Mouse (Mus musculus): ENCODE results near the gene Gramd1a. TPM values are rescaled to one million over a fixed set of nuclear protein-coding genes. Genes with fewer than 3 reads are reported as not detected.

Gramd1a gene
- total RNA-seq (2022), result 100 to 1,000 TPM; 103 to 108 (median 105) TPM

DNA sequence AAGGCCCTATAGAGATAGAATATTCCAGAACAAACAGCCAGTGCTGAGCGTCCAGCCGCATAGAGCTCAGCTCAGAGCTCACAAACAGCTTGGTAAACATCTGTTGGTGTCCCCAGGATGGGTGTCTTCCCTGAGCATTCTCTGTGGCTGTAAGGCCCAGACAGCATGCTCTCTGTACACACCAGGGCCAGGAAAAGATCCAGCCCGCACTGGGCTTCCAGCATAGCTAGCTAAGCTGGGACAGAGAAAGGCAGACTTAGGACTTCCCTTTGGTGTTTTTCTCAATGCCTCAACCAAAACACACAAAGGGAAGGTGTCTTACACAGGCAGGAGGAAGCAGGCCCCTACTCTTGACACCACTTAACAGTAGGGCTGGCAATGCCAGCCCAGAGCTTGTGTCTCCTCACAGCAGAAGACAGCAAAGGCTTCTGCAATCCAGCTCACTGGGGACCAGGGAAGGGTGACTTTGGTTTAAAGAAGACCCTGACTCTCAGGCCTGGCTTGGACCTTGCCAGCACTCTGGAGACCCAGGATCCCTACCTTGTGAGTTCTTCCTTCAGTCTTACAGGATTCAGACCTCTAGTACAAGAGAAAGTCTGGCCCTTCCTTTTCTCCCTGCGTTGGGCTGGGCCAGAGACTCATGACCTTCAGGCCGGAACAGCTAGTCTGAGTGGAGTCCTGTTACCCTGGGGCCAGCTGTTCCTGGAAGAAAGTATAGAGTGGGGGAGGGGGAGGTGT is at the start of gene Gramd1a:
TSS of gene Gramd1a (minus strand) at position 601 of the 738 bp plus-strand sequence.
- DNase-seq (ENCODE audit: low spot score in 2 of 2), result no peak

DNA sequence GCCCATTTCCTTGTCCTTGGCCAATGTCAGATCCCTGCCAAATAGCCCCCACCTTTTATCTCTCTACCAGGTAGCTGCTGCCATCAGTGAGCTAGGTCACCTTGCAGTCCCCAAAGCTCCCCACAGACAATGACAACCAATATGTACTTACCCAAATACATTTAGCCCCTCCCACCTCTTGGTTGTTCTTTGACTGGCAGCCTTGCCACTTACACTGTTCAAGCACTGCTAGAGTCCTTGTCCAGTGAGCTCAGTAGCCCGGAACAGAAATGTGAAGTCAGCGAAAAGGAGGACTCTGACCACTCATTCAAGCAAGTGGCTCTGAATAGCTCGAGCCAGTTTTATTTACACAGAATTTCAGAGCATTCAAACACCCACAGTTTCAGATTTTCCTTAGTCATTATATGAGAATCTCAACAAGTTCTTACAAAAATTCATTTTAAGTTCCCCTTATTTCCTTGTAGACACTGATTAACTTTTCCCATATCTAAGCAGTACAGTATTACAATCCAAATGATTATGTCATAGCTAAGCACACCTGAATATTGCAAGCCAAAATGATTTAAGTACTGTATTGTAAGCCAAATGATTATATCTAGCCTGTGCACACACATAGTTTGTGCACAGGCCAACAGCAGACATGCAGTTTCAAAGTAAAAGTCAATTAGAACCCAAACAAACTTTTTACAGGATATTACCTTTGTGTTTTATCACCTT is 40.1 kb upstream of the Gramd1a start:
- DNase-seq (ENCODE audit: low spot score in 2 of 2), result no peak

DNA sequence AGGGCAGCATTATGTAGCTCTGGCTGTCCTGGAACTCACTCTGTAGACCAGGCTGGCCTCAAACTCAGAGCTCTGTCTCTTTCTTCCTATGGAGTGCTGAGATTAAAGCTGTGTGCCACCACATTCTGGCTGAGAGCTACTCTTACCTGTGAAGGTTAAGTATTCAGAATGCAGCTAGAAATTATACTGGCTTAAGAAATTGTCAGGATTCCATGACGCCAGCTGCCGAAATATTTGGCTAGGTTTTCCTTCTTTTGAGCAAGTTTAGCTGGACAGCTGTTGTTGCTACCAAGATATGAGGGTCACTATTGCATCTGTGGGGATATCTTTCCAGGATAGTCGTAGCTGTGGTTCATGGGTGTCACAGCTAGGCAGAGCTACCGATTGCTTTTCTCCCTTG is 29.0 kb upstream of the Gramd1a start:
- no peak for DNase-seq (ENCODE audit: low spot score in 2 of 2)

DNA sequence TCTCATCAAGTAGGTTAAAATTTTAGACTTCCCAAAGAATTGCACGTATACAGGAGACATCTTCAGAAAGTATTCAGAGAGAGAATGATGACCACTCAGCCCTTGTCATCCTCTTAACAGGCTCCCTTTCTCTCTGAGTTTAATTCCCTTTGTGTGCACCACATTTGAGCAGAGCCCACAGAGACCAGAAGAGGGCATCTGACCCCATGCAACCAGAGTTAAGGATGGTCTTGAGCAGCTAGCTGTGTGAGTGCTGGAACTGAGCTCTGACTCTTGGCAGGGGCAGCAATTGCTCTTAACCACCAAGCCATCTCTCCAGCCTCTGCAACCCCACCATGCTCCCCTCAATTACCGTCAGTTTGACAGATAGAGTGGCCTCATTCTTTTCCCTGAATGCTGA is 27.2 kb upstream of the Gramd1a start:
- DNase-seq (ENCODE audit: low spot score in 2 of 2), result no peak

DNA sequence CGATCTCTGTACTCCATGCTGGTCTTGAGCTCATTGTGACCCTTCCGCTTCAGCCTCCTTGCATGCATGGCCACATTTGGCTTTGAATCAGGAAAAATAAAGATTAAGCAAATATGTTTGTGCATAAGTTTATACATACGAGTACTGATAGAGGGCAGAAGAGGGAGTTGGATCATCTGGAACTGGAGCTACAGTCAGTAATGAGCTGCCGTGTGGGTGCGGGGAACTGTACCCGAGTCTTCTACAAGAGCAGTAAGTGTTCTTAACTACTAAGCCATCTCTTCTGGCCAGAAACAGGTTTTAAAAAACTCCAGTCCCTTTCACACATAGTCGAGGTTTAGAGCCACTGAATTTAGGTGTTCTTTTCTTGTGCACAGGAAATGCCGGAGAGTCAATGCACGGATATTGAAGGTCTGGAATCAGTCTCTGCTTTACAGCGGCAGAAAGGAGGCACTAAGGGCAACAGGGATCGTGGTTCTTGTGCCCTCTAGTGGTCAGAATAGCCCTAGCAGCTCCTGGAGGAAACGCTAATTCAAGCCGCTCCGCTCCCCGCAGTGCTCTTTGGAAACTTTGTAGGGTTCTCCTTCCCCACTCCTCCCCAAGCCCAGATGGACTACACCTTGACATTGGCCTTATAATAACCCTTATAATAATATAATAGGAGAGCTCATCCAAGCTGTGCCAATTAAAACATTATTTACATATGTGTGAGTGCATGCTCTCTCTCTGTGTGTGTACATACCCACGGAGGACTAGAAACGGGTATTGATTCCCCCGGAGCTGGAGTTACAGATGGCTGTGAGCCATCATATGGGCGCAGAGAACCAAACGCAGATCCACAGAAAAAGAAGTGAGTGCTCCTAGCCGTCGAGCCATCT is 21.4 kb upstream of the Gramd1a start:
- peak in 1 of 2 experiments; percentile 49 for DNase-seq (ENCODE audit: low spot score in 2 of 2)

DNA sequence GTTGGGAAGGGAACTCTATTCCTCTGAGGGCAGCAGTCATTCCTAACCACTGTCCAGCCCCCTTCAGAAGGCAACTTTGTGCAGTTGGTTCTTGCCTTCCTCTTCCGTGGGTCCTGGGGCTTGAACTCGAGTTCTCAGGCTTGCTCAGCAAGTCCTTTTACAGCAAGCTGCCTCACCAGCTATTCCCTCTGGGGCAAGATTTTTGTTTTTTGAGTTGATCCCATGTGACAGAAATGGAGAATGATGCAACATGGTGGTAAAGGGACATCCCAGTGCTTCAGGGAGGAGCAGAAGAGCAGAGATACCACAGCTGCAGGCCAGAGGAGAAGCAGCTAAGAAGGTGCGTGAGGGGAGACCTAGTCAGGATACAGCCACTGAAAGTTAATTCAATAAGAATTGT is 19.4 kb upstream of the Gramd1a start:
- DNase-seq (ENCODE audit: low spot score in 2 of 2), result no peak

DNA sequence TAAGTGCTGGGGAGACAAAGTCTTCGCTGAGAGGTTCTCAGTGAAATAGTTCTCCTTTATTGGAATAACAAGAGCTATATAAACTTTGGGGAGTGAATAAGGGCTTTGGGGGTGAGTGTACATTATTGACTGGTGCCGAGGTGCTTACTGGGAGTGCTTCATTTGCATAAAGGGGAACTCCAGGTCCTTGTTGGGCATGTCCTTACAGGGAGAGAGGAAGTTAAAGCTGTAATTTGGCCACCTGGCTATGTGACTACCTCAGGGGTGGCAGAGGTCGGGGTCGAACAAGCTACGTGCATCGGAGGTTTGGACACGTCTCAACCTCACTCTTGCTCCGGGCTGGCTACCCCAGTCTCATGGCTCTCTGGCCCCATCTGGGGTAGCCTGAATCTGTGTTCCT is 18.8 kb upstream of the Gramd1a start:
- no peak for DNase-seq (ENCODE audit: low spot score in 2 of 2)

DNA sequence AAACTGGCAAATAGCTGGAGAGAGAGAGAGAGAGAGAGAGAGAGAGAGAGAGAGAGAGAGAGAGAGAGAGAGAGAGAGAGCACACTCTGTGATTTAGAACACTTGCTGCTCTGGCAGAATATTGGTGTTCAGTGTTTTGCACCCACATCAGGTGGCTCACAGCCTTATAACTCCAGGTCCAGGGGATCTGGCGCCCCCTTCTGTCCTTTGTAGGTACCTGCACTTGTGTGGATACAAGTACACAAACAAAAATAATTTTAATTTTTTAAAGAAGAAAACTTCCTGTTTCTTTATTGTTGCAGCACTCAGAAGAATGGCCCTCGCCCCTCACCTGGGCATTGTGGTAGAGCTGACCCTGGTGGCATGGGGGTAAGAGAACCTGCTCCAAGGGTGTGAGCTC is 16.5 kb upstream of the Gramd1a start:
- DNase-seq (ENCODE audit: low spot score in 2 of 2), result no peak

DNA sequence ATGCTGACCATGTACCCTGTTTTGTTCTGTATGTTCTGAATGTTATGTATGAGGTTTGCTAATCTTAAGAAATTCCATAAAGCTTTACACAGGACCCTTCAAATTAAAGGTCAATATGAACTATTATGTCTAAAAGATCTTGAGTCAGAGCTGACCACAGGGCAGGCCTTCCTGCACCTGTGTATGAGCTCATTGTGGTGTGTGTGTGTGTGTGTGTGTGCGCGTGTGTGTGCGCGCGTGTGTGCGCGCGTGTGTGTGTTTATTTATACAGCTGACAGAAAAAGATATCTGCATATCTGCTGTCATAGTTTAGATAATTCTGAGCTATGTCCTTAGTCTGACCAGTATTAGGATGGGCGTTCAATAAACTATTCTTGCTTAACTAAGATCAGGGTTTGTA is 14.8 kb upstream of the Gramd1a start:
- no peak for DNase-seq (ENCODE audit: low spot score in 2 of 2)

DNA sequence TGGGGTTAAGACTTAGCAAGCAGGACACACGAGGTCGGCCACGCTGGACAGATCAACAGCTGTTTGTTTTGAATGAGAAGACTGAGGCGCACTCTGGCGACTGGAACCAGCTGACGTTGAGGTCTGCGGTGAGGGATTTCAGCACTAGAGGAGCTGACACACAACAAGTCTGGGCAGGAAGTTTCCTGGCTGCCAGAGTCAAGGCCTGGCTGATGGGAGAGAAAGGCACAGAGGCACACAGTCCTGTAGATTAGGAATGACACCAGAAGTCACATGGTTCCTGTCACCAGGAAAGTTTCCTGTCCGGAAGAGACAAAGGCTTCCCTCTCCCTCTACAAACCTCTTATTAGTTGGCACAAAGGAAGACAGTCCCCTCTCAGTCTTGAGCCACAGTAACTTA is 12.7 kb upstream of the Gramd1a start:
- DNase-seq (ENCODE audit: low spot score in 2 of 2), result no peak

DNA sequence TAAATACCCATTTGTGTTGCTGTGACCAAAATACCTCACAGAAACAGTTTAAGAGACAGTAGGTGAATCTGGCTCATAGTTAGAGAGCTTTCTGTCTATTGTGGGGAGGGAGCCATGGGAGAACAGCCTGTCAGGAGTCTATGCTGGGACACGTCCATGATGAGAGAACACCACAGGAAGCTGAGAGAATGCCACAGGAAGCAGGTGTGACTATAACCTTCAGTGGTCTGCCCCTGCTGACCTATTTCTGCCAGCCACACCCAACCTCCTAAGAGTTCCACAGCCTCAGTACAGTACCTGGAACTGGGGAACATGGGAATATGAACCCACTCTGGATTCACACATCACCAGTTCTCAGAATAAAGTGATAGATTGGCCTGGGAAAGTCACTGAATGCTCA is 9.1 kb upstream of the Gramd1a start:
- no peak for DNase-seq (ENCODE audit: low spot score in 2 of 2)

DNA sequence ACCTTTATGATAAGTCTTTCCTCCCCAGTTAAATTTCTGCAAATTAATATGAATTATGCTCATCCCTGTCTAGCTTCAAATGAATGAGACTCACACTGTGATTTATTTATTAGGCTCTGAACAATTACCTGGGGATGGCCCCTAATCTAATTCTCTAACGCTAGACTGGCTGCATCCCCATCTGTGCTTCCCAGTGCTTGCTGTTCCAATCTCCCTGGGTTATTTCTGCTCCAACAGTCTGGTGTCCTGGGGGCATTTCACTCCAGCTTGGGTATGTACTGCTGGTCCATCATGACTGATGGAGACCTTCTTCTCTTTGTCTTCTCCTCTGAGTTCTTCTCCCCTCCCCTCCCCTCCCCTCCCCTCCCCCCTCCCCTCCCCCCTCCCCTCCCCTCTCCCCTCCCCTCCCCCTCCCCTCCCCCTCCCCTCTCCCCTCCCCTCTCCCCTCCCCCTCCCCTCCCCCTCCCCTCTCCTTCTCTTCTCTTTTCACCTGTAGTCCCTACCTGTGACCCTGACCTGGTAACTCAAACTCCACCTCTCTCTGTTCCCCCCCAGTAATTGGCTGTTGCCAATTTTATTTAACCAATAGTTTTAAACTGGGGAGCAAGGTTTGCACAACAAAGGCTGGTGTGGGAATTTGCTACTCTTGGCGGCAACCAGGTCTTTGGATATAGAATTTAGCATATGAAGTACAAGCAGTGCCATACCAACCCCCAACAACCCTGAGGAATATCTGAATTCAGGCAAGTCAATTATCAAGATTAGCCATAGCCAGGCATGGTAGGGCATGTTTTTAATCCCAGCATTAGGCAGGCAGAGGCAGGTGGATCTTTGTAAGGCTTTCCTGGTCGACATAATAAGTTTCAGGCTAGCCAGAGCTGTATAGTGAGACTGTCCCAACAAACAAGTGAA is 8.2 kb upstream of the Gramd1a start:
- no peak for DNase-seq (ENCODE audit: low spot score in 2 of 2)

DNA sequence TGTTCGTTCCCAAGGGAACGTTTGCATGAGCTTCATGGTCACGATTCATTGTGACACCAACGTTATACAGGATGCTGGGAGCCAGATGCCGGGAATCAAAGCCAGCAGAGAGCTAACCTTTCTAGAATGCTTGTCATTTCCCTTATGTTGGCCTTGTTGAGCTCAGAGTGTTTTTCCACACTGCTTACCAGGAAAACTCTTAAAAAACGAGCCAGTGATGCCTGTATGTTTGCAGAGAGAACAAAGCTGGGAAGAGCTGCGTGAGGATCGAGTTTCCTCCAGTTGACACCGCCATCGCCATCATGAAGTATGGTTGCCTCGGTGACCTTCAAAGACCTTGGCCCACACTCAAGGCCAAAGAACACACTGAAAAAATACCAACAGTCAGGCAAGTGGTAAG is 6.6 kb upstream of the Gramd1a start:
- no peak for DNase-seq (ENCODE audit: low spot score in 2 of 2)

DNA sequence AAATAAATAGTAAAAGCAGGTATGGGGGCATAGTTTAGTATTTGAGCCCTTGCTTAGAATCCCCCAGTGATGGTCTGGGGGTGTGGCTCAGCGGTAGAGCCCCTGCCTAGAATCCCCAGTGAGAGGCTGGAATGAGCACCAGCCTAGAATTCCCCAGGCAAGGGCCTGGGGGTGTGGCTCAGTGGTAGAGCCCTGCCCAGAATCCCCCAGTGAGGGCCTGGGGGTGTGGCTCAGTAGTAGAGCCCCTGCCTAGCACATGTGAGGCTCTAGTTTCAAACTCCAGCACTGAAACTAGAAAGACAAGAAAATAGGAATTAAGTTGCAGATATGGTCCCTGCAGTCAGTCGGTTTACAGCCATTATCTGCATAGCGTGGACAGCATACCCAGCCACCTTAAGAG is 6.1 kb upstream of the Gramd1a start:
- no peak for DNase-seq (ENCODE audit: low spot score in 2 of 2)

DNA sequence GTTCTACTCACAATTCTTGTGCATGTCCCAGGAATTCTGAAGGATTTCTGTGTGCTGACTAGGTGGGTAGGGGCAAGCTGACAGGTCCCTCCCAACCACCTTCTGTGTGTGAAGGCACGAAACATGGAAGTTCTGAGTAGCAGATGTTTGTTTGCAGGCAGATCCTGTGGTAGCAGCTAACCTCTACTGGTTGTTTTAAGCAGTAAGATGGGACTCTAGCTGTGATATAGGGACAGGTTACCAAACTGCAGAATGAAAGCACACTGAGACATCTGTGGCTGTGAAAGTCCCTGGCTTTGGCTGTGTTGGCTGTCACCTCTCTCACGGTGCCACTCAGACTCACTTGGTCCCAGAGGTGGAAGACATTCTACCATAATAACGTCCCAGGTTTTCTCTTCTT is 5.5 kb upstream of the Gramd1a start:
- no peak for DNase-seq (ENCODE audit: low spot score in 2 of 2)

DNA sequence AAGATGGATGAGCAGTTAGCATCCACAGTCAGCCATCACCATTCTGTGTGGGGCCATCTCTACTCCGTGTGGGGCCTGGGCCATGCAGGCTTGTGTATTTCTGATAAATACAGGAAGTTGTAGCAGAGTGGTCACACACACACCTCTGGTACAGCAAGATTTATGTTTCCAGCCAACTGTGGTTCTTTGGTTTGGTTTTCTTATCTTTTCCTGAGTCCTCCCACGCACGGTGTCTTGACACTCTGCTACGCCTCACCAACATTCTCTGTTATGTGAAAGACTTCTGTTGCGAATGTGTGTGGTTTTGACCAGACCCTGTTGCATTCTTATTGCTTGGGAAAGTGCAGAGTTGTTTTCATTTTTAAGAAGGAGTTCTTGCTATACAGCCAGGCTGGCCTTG is 5.1 kb upstream of the Gramd1a start:
- no peak for DNase-seq (ENCODE audit: low spot score in 2 of 2)

DNA sequence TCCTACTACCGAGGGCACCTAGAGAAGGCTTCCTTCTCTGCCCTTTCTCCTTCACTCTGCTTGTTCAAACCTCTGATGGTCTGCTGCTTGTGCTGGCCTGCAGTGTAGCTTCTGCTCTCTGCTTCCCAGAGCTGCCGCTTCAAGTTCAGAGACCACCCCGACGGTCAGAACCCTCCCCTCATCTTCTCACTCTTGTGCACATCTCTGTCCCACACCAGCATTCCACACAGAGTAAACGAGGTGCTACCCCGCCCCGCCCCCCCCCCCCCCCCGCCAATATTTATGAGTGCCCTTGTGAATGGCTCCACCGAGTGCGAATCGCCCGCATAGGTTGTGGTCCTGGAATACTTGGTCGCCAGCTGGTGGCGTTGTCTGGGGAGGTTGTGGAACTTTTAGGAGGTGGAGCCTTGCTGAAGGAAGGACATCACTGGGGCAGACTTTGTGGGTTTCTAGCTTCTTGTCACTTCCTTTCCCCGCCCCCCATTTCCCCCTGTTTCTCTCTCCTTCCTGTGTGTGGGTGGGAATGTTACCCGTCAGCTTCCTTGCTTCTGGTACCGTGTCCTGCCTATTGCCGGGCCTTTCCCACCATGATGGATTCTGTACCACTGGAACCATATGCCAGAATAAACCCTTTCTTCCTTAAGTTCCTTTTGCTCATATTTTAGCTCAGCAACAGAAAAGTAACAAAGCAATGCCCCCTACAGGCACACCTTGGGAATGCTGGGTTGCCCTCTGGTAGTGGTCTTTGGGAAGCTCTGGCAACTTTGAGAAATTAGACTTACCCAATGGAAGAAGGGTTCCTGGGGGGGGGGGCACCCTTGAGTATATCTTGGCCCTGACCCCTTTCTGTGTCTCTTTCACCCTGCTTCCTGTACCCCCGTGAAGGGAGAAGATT is 585 bp upstream of the Gramd1a start:
- no peak for DNase-seq (ENCODE audit: low spot score in 2 of 2)

DNA sequence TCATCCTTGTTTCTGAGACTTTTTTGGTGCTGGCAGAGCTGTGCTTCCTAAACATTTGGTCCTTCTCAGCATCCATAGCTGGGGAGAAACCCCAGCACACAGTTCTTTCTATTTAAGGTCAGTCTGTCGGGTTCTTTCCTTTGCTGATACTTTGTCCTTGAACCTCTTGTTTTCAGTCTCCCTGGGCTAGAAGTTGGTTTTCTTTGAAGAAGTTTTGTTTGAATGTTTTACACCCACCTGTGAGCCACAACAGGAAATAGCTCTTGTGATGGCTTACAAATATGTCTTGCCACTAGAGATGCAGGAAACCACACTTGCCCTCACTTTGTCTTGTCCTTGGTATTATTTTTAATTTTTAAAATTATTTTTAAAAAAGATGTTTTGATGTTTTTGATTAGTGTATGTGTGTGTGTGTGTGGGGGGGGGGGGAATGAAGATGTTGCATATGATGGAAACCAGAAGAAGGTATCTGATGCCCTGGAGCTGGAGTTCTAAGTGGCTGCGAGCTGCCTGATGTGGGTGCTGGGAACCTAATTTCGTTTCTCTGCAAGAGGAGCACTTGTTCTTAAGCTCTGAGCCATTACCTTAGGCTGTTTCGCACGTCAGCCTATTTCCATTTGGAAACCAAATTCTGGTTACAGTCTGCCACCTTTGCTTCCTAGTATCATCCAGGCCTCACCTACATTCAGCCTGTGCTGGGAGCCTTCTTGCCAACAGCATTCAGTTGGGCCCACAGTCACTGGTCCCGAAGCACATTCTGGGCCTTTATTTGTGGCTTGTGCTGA is 2.0 kb downstream of the Gramd1a start:
- DNase-seq (ENCODE audit: low spot score in 2 of 2), result no peak
